25 mouse cellular contexts compared by ENCODE assay signal in genomic region chr8:46785926-46786325, GRCm38 (mm10). TPM values are rescaled to one million over a fixed set of nuclear protein-coding genes. Genes with fewer than 3 reads are reported as not detected.
DNase-seq lines count a peak whose midpoint lies in the region; ATAC-seq and TF ChIP-seq lines count a peak whose summit lies in the region.
"Had no signal": no experiment of that assay in that cellular context is flagged by ENCODE, and none has a peak within 500 bp of the region (broad histone marks: within the 10 kb centered on the region; RNA-seq: fewer than 3 reads in every experiment).

No protein-coding gene starts in this region.

- DNase-seq in liver, embryonic 11.5 days (ENCODE audit: low spot score), result no peak
- no peak for DNase-seq in liver
- DNase-seq in G1E (ENCODE audit: low spot score), result no peak
- no peak for DNase-seq in liver, embryonic 13.5 days
- no peak for DNase-seq in ovary, postnatal 10 days (ENCODE audit: low spot score)
- no peak for DNase-seq in spleen, postnatal 4 days (ENCODE audit: low spot score in 2 of 2)
- DNase-seq: adrenal gland, adult 8-10 months; adrenal gland, postnatal 25 days; B cell, adult 2 months; cerebellum, adult 11-12 months; cerebellum, adult 8-10 months; cerebellum, postnatal 14 days; gastrocnemius, postnatal 10 days; gastrocnemius, postnatal 36 days; heart, postnatal 36 days had no signal

- H3K9ac ChIP-seq in liver, embryonic 11.5 days (ENCODE audit: low read depth, low read length), result no peak overlapping the region
- no peak overlapping the region for H3K9ac ChIP-seq in liver, embryonic 13.5 days
- H3K9ac ChIP-seq: forebrain, embryonic 13.5 days; hindbrain, embryonic 13.5 days had no signal

- H3K9me3 ChIP-seq in liver, embryonic 11.5 days (ENCODE audit: control insufficient read depth, low read length), result no peaks in the 10 kb centered on the region
- no peaks in the 10 kb centered on the region for H3K9me3 ChIP-seq in G1E (replicated peaks)
- no peaks in the 10 kb centered on the region for H3K9me3 ChIP-seq in liver, embryonic 13.5 days (replicated peaks)
- H3K9me3 ChIP-seq: forebrain, embryonic 10.5 days; forebrain, embryonic 13.5 days; hindbrain, embryonic 13.5 days had no signal

- no peak for TF ChIP-seq CTCF in G1E (IDR thresholded peaks at IDR 0.05; ENCODE audit: low read depth, low read length)

- no peaks in the 10 kb centered on the region for H3K36me3 ChIP-seq in liver, embryonic 11.5 days (ENCODE audit: control insufficient read depth, insufficient read depth, low read length)
- peaks cover 27% of the 10 kb centered on the region for H3K36me3 ChIP-seq in G1E (replicated peaks)
- H3K36me3 ChIP-seq in liver, embryonic 13.5 days, result no peaks in the 10 kb centered on the region
- H3K36me3 ChIP-seq: hindbrain, embryonic 13.5 days had no signal

- H3K4me2 ChIP-seq in liver, embryonic 11.5 days, result peak overlapping the region; percentile 22; the same call in 1 of the 2 replicates
- 0 out of 2 replicates have a peak overlapping the region, but pooled peaks have one; percentile 12 for H3K4me2 ChIP-seq in liver, embryonic 13.5 days
- H3K4me2 ChIP-seq: forebrain, embryonic 13.5 days; heart, embryonic 11.5 days; hindbrain, embryonic 13.5 days had no signal

- H3K4me3 ChIP-seq in liver, embryonic 11.5 days (ENCODE audit: low read depth, low read length), result no peak overlapping the region
- H3K4me3 ChIP-seq in G1E (ENCODE audit: low read depth, low read length), result no peak overlapping the region; the same call in 1 of the 2 replicates
- no peak overlapping the region for H3K4me3 ChIP-seq in liver, embryonic 13.5 days (replicated peaks)
- H3K4me3 ChIP-seq: forebrain, embryonic 10.5 days; forebrain, embryonic 13.5 days; hindbrain, embryonic 10.5 days; hindbrain, embryonic 13.5 days had no signal

- no peaks in the 10 kb centered on the region for H3K27me3 ChIP-seq in liver, embryonic 11.5 days (replicated peaks; ENCODE audit: control insufficient read depth, insufficient read depth, low read length)
- H3K27me3 ChIP-seq in G1E (ENCODE audit: insufficient read depth, low read length), result no peaks in the 10 kb centered on the region
- no peaks in the 10 kb centered on the region for H3K27me3 ChIP-seq in liver, embryonic 13.5 days
- H3K27me3 ChIP-seq: CH12.LX; forebrain, embryonic 13.5 days; hindbrain, embryonic 13.5 days had no signal

- ATAC-seq in liver, embryonic 11.5 days (replicated peaks; ENCODE audit: low FRiP score), result peak; percentile 67; the same call in 1 of the 2 replicates
- 0 out of 2 replicates have a peak, but pooled peaks have one; percentile 11 for ATAC-seq in G1E (ENCODE audit: extremely low read depth, insufficient number of reproducible peaks, low FRiP score, poor library complexity, severe bottlenecking)
- ATAC-seq in liver, embryonic 13.5 days (ENCODE audit: low read depth), result peak; percentile 65
- peak; percentile 11; the same call in 1 of the 2 replicates for ATAC-seq in megakaryocyte progenitor cell, adult 5-6 weeks (replicated peaks; ENCODE audit: poor library complexity)
- ATAC-seq: activated CD4-positive, CD25-positive, alpha-beta regulatory T cell, adult 4 months; forebrain, embryonic 13.5 days; forebrain, embryonic 16.5 days; hindbrain, embryonic 16.5 days had no signal

- 59% methylated on average over 6 of the region's 6 CpGs for WGBS in liver, embryonic 11.5 days
- WGBS in liver, embryonic 13.5 days (ENCODE audit: insufficient replicate concordance), result 29% methylated on average over 6 of the region's 6 CpGs

- H3K27ac ChIP-seq in liver, embryonic 11.5 days (ENCODE audit: low read depth, low read length), result no peak overlapping the region
- H3K27ac ChIP-seq in liver, embryonic 13.5 days, result no peak overlapping the region
- H3K27ac ChIP-seq: forebrain, embryonic 10.5 days; forebrain, embryonic 13.5 days; hindbrain, embryonic 10.5 days; hindbrain, embryonic 13.5 days had no signal

- H3K4me1 ChIP-seq in liver, embryonic 11.5 days (replicated peaks; ENCODE audit: control insufficient read depth, insufficient read depth, low read length), result peaks cover 35% of the 10 kb centered on the region
- H3K4me1 ChIP-seq in G1E (ENCODE audit: insufficient read depth, low read depth, low read length), result peaks cover 71% of the 10 kb centered on the region
- peaks cover 66% of the 10 kb centered on the region for H3K4me1 ChIP-seq in liver, embryonic 13.5 days (replicated peaks)
- H3K4me1 ChIP-seq: forebrain, embryonic 10.5 days; forebrain, embryonic 13.5 days; hindbrain, embryonic 13.5 days had no signal

RNA-seq across cellular contexts. Expression of gene Irf2, which starts 46.4 kb away (rescaled TPM):
- polyA plus RNA-seq in liver, embryonic 11.5 days (2014; fragmentation: Nextera tagmentation; extraction: Ambion mirVana), result 17.7 and 19.7 TPM in 2 replicates
- total RNA-seq in G1E (2014; fragmentation: Nextera tagmentation), result 106 and 111 TPM in 2 replicates
- total RNA-seq in G1E (2017), result 8.8 and 13.4 TPM in 2 replicates
- polyA plus RNA-seq in G1E (2012), result 13.4 and 16.3 TPM in 2 replicates
- polyA plus RNA-seq in liver, embryonic 13.5 days (2015; fragmentation: Nextera tagmentation; extraction: Ambion mirVana), result 11.1 and 15.9 TPM in 2 replicates
- total RNA-seq in megakaryocyte progenitor cell, adult 5-6 weeks (2015), result 56.6 and 58.9 TPM in 2 replicates
- 11.9 and 28.5 TPM in 2 replicates for total RNA-seq in megakaryocyte progenitor cell, adult 5-6 weeks (2017)

Comparison
In these comparisons a context has a peak if more than half of its experiments do, and no peak if none do; other contexts are left out.
1. ATAC-seq: peak in every context shown above with its lines; median percentile 67 in liver, embryonic 11.5 days; 65 in liver, embryonic 13.5 days; 11 in G1E; 11 in megakaryocyte progenitor cell, adult 5-6 weeks.